In genomic region chr1:128591721-128592210, GRCm38 (mm10) we compare ENCODE assay signal across 8 mouse cellular contexts. TPM values are rescaled to one million over a fixed set of nuclear protein-coding genes. Genes with fewer than 3 reads are reported as not detected.
DNase-seq lines count a peak whose midpoint lies in the region; ATAC-seq and TF ChIP-seq lines count a peak whose summit lies in the region.

No protein-coding gene starts in this region.

- no peaks in the 10 kb centered on the region for H3K9me3 ChIP-seq in CH12.LX (replicated peaks; ENCODE audit: low read length)

- TF ChIP-seq CTCF in CH12.LX (conservative IDR thresholded peaks at IDR 0.05 in 1 of 2, IDR thresholded peaks at IDR 0.05 in 1 of 2; ENCODE audit: low read depth in 2 of 2, low read length in 2 of 2): no peak
- TF ChIP-seq CTCF in embryonic fibroblast, embryonic 13.5 days (IDR thresholded peaks at IDR 0.05; ENCODE audit: borderline replicate concordance, insufficient read depth, low read length): no peak

- H3K36me3 ChIP-seq in CH12.LX (replicated peaks in 1 of 2; ENCODE audit: control insufficient read depth in 1 of 2, insufficient read depth in 1 of 2, low read length in 1 of 2): peaks cover 21 to 26% of the 10 kb centered on the region in 2 experiments

- H3K4me1 ChIP-seq in CH12.LX (ENCODE audit: control insufficient read depth in 1 of 2, insufficient read depth in 2 of 2): peaks cover 20 to 49% of the 10 kb centered on the region in 2 experiments
- no peaks in the 10 kb centered on the region for H3K4me1 ChIP-seq in embryonic fibroblast, embryonic 13.5 days (ENCODE audit: control insufficient read depth, insufficient read depth, low read length)

- peak; percentile 62 for DNase-seq in embryo, embryonic 10 days (ENCODE audit: low spot score)
- no peak for DNase-seq in embryo, embryonic 9.5 days (ENCODE audit: extremely low spot score)
- DNase-seq in CH12.LX (ENCODE audit: extremely low read depth): no peak
- peak; percentile 18 for DNase-seq in testis, postnatal 14 days (ENCODE audit: low spot score)

- H3K4me3 ChIP-seq in CH12.LX (replicated peaks in 1 of 3; ENCODE audit: low read depth in 2 of 3, low read length in 2 of 3, poor library complexity in 1 of 3): peak overlapping the region; percentile 77 to 88 (median 85)
- H3K4me3 ChIP-seq in embryonic fibroblast, embryonic 13.5 days (ENCODE audit: insufficient read depth, low read length): peak overlapping the region; percentile 50

- no peak for TF ChIP-seq POLR2A in CH12.LX (IDR thresholded peaks at IDR 0.05; ENCODE audit: low read depth, low read length)
- TF ChIP-seq POLR2A in embryonic fibroblast, embryonic 13.5 days (IDR thresholded peaks at IDR 0.05; ENCODE audit: low read depth, low read length): no peak

- no peak for TF ChIP-seq EP300 in CH12.LX (IDR thresholded peaks at IDR 0.05; ENCODE audit: low read length)

- ATAC-seq in inflammation-experienced regulatory T-cells, adult 6 months: peak; percentile 1
- ATAC-seq in megakaryocyte progenitor cell, adult 5-6 weeks (replicated peaks; ENCODE audit: poor library complexity): peak; percentile 0; the same call in 1 of the 2 replicates
- ATAC-seq in cerebellum, adult (ENCODE audit: insufficient number of reproducible peaks, low FRiP score, low TSS enrichment): no peak

- peak overlapping the region; percentile 97 for H3K9ac ChIP-seq in CH12.LX (ENCODE audit: insufficient read depth, low read depth)

- dilution Hi-C loops in CH12.LX (cut with MboI; ENCODE audit: extremely low pct_ligation_motif_present, extremely low pct_unique_long_range_greater_than_20kb, low sequenced_read_pairs): no loop called here

- H3K79me2 ChIP-seq in CH12.LX (replicated peaks; ENCODE audit: control insufficient read depth, extremely low read depth, insufficient read depth, poor library complexity, severe bottlenecking): peaks cover 46% of the 10 kb centered on the region

- no peak for TF ChIP-seq RAD21 in CH12.LX (IDR thresholded peaks at IDR 0.05; ENCODE audit: low read depth, low read length)

- H3K27ac ChIP-seq in CH12.LX (ENCODE audit: insufficient read depth, low read depth): peak overlapping the region; percentile 96
- no peak overlapping the region for H3K27ac ChIP-seq in embryonic fibroblast, embryonic 13.5 days (ENCODE audit: insufficient read depth, low read length)

- in situ Hi-C loops in CH12.LX (cut with MboI; ENCODE audit: low pct_ligation_motif_present, low pct_unique_long_range_greater_than_20kb, low sequenced_read_pairs): loop anchor here (5.0 kb wide), 1 partner anchor 231 kb away; no protein-coding TSS in a partner anchor

- H3K27me3 ChIP-seq in CH12.LX (replicated peaks): no peaks in the 10 kb centered on the region

- no peak overlapping the region for H3K4me2 ChIP-seq in CH12.LX (ENCODE audit: insufficient read depth, low read depth, poor library complexity, severe bottlenecking)

TF ChIP-seq in CH12.LX, 34 proteins besides CTCF, POLR2A, EP300 and RAD21:
- TF ChIP-seq MAX (IDR thresholded peaks at IDR 0.05; ENCODE audit: low read length) (peak; percentile 42; the same call in 1 of the 2 replicates), E2F4 (IDR thresholded peaks at IDR 0.05; ENCODE audit: insufficient replicate concordance, low read depth, low read length) (no peak), ETS1 (conservative IDR thresholded peaks at IDR 0.05; ENCODE audit: low read depth, low read length) (0 out of 2 replicates have a peak, but pooled peaks have one; percentile 0), KAT2A (IDR thresholded peaks at IDR 0.05; ENCODE audit: insufficient replicate concordance, low read length) (0 out of 2 replicates have a peak, but pooled peaks have one; percentile 21)

RNA-seq across cellular contexts. Expression of gene Cxcr4, which starts 0.3 kb away (rescaled TPM):
- 156 and 169 TPM in 2 replicates for total RNA-seq in CH12.LX (2012; rRNA removed)
- total RNA-seq in CH12.LX (2014; rRNA removed): 86.6 and 102 TPM in 2 replicates
- 80.3 and 80.6 TPM in 2 replicates for polyA plus RNA-seq in CH12.LX (2012; ENCODE audit: insufficient read length, low read depth)
- polyA plus RNA-seq in embryonic fibroblast, embryonic 13.5 days (2011; ENCODE audit: insufficient read length, low read depth, missing spikeins): 0.84 TPM in 1 of 2 replicates, not detected in the other
- 10 to 100 TPM; 11.6 to 15.8 (median 15.7) TPM for polyA plus RNA-seq in inflammation-experienced regulatory T-cells, adult 6 months (2017; shearing (Covaris generic))
- total RNA-seq in megakaryocyte progenitor cell, adult 5-6 weeks (2015): 268 and 279 TPM in 2 replicates
- total RNA-seq in megakaryocyte progenitor cell, adult 5-6 weeks (2017): 187 and 192 TPM in 2 replicates

Comparison
In these comparisons a context has a peak if more than half of its experiments do, and no peak if none do; other contexts are left out.
1. DNase-seq: peak in embryo, embryonic 10 days (single experiment) and testis, postnatal 14 days (single experiment); none in embryo, embryonic 9.5 days (single experiment) and CH12.LX (single experiment).